Mouse (Mus musculus) liver, embryonic 16.5 days (tissue): Measurements from ENCODE around the gene Arrdc3. TPM values are rescaled to one million over a fixed set of nuclear protein-coding genes. Genes with fewer than 3 reads are reported as not detected.
"Not testable (repeated sequence)": the region's sequence is repeated elsewhere in the genome, so short reads cannot be mapped to it uniquely, and the experiment has no call there.

Experiments
- ATAC-seq: fragments of 200-750 bp; cut with Nextera tagmentation; 2 replicates; pipeline ENCODE4 v1.8.0; 2017; ENCODE audit warnings: low read depth, mild to moderate bottlenecking, moderate number of reproducible peaks, moderate library complexity
- H3K27ac ChIP-seq: fragments of 300-500 bp; sonication (generic); 2 replicates; pipeline ENCODE4 v1.5.1; 2014; ENCODE audit warnings: mild to moderate bottlenecking, low read length
- H3K27me3 ChIP-seq: fragments of 300-500 bp; sonication (generic); 2 replicates; pipeline ENCODE4 v1.6.1; 2014; ENCODE audit warnings: low read depth, low read length, mixed read lengths; ENCODE audit not compliant: control insufficient read depth, insufficient read depth
- H3K36me3 ChIP-seq: fragments of 300-500 bp; sonication (generic); 2 replicates; pipeline ENCODE4 v1.6.1; 2014; ENCODE audit warnings: mild to moderate bottlenecking; ENCODE audit not compliant: control insufficient read depth, insufficient read depth
- H3K4me1 ChIP-seq: fragments of 300-500 bp; sonication (generic); 2 replicates; pipeline ENCODE4 v1.6.1; 2014; ENCODE audit warnings: low read depth, low read length, mixed read lengths; ENCODE audit not compliant: control insufficient read depth
- H3K4me2 ChIP-seq: fragments of 300-500 bp; sonication (generic); 2 replicates; pipeline ENCODE4 v1.6.1; 2014; ENCODE audit warnings: low read depth, low read length, mixed read lengths
- H3K4me3 ChIP-seq: fragments of 300-500 bp; sonication (generic); 2 replicates; pipeline ENCODE4 v1.5.1; 2014; ENCODE audit warnings: low read depth, mild to moderate bottlenecking, low read length
- H3K9ac ChIP-seq: fragments of 300-500 bp; sonication (generic); 2 replicates; pipeline ENCODE4 v1.6.1; 2014; ENCODE audit warnings: low read depth, low read length
- H3K9me3 ChIP-seq: fragments of 300-500 bp; sonication (generic); replicated peaks from 2 replicates; pipeline ENCODE4 v1.6.1; 2016; ENCODE audit warnings: low read length; ENCODE audit not compliant: control insufficient read depth
- WGBS: fragments of 180-500 bp; shearing (Covaris S2); extraction: QIAGEN DNeasy Blood & Tissue Kit; methylation state at CpG from one replicate; pipeline ENCODE4 v1.1.7; 2014; ENCODE audit not compliant: insufficient replicate concordance; 5-methylcytosine and 5-hydroxymethylcytosine counted together
- polyA plus RNA-seq: library from polyadenylated mRNA; unstranded; fragments of >200 nt; fragmentation: Nextera tagmentation; extraction: Ambion mirVana; gene quantifications from 2 replicates; pipeline ENCODE4 v1.2.1, GENCODE M21; 2015

Arrdc3 gene
- polyA plus RNA-seq, 1 experiment from 2014 or later, result 19.2 TPM

DNA sequence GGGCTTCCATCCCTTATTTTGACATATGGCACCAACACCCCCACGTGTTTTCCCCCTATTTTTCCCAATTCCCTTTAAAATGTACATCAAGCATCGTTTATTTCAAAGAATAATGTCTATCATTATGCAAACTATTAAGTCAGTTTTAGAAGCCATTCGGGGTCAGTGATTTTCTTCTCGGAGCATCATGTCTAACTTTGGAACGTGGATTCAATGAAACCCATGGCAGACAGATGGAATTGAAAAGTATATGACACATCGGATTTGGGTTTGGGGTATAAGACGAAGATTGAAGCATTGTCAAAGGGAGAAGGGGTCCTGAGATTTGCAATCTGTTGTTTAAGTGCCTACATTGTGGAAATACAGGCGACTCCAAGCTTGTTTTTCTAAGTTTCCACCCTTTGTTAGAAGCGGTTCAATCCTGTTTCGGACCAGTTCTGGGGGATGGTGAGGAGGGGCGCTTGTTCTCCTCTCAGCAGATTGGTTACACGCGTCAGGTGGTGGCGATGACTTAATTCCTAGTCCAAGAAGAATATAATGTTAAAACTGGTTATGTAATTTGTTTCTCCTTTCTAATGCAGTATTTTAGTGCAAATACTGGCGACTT, 1.3 kb downstream of the Arrdc3 start:
- Histone ChIP-seq H3K27me3 (no peaks in the 10 kb centered on the region), H3K4me1 (peaks cover 5% of the 10 kb centered on the region), H3K9ac (peak overlapping the region; percentile 100), H3K27ac (peak overlapping the region; percentile 100), H3K36me3 (peaks cover 11% of the 10 kb centered on the region), H3K9me3 (no peaks in the 10 kb centered on the region), H3K4me3 (peak overlapping the region; percentile 95), H3K4me2 (peak overlapping the region; percentile 75)
- ATAC-seq, result no peak
- under 1% methylated on average over 15 of the region's 15 CpGs for WGBS

DNA sequence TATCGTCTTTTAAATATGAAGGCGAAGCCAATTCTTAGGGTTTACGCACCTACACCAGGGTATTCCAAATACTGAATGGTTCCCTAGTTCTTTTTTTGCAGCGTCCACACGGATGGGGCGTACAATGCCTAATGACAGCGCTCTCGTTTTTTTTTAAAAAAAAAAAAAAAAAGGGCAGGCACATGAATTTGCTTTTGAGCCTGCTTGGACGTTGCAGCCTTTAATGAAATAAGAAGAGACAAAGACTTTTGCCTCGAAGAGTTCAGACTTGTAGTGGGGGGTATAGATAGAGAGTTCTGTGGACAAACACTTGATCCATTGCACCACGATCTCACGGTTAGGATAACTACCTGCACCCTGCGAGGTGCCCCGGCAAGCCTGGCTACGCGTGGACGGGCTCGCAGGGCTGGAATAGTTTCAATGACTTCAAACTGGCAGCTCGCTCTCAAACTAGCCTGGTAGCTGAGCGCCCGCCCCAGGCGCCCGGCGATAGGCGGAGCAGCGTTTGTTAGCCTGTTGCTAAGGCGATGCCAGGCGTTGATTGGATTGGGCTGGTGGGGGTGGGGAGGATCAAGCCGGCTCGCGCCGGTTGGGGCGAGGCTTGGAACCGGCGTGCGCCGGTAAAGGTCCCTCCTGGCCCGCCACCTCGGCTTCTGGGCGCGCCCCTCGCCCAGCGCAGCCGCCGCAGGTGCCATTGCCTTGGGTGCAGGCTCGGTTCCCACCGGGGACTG, 2.1 kb downstream of the Arrdc3 start:
- peak; percentile 83 for ATAC-seq
- WGBS, result under 1% methylated on average over 47 of the region's 47 CpGs
- Histone ChIP-seq H3K9me3 (no peaks in the 10 kb centered on the region), H3K4me1 (peaks cover 5% of the 10 kb centered on the region), H3K36me3 (peaks cover 15% of the 10 kb centered on the region), H3K27me3 (no peaks in the 10 kb centered on the region), H3K4me3 (peak overlapping the region; percentile 95), H3K27ac (peak overlapping the region; percentile 100), H3K4me2 (peak overlapping the region; percentile 75), H3K9ac (peak overlapping the region; percentile 100)

DNA sequence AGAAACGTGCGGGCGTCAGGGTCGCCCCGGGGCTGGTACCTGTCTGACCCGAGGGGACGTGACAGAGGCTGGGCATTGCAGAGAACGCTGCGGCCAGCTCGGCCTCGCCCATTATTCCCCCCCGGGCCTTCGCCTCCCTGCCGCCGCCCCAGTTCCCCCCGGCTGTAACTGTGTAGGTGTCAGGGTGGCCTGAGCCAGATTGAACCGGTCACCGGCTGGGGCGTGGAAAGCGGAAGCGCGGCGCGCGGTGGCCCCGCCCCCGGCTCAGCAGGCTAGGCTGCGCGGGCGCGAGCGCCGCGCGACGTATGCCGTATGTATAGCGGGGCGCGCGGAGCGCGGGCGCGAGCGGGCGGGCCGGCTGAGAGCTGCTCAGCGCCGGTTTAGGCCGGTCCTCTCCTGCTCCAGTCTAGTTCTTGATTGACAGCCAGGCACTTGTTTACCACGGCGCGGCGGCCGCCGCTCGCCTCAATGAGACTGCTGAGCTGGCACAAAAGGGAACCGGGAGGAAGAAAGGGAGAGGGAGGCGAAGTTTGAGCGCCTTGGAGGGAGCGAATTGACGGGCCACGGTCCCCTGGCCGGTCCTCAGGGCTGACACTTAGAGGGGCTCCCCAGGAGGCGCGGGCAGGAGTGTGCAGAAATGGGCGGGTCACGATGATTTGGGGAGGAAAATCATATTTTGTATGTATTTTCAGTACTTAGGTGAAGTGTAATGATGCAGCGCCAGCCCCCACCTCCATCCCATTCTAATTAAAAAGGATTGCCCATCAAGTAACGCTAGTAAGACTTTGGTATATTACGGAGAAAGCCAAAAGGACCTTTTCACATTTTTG, 2.9 kb downstream of the Arrdc3 start:
- Histone ChIP-seq H3K4me1 (peaks cover 5% of the 10 kb centered on the region), H3K9me3 (no peaks in the 10 kb centered on the region), H3K27me3 (no peaks in the 10 kb centered on the region), H3K4me3 (peak overlapping the region; percentile 95), H3K27ac (peak overlapping the region; percentile 100), H3K9ac (peak overlapping the region; percentile 100), H3K4me2 (peak overlapping the region; percentile 75), H3K36me3 (peaks cover 23% of the 10 kb centered on the region)
- ATAC-seq, result peak; percentile 84
- under 1% methylated on average over 72 of the region's 72 CpGs for WGBS

DNA sequence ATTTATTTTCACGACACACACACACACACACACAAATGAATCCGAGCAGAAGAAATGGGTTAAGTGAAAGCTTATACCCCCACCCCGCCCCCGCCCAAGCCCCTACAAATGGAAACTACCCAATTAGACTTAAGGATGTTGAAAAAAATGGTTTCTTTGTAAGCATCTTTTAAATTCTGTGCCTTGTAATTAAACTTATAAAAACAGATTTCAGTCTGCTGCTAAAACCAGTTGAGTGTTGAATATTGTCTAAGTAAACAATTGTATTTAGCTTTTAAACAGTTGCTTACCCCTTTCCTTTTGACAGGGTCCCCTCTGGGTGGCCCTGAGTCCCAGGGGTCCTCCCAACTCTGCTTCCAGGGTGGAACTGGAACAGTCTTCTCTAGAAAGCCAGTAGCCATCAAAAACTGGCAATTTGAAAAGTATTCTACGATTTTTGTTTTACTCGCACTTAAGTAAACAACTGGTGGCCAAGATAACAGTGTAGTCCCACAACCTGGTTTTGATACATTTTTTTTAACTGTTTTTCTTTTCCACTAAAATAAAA, 3.6 kb downstream of the Arrdc3 start:
- Histone ChIP-seq H3K4me3 (peak overlapping the region; percentile 95), H3K4me2 (peak overlapping the region; percentile 74), H3K36me3 (peaks cover 27% of the 10 kb centered on the region), H3K27me3 (no peaks in the 10 kb centered on the region), H3K9me3 (no peaks in the 10 kb centered on the region), H3K9ac (peak overlapping the region; percentile 98), H3K27ac (peak overlapping the region; percentile 100), H3K4me1 (peaks cover 5% of the 10 kb centered on the region)
- WGBS, result 3% methylated on average over 6 of the region's 6 CpGs
- no peak for ATAC-seq

DNA sequence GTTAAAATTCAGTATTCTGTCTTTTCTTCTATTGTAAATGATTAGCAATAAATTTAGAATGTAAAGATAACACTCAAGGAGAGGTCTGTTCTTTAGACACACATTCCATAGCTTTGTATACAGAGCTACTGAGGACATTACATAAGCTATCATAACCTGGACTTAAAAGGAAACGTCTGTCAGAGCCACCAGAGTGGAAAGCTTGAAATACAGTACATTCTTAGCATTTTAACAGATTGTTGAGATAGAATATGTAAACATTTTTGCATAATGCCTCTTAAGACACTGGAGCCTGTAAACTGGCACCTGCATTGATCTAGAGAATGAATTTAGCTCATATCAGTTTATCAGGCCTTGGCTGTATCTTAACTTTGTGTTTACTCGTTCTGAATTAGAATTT, 4.7 kb downstream of the Arrdc3 start:
- Histone ChIP-seq H3K27ac (no peak overlapping the region), H3K4me2 (no peak overlapping the region), H3K27me3 (no peaks in the 10 kb centered on the region), H3K4me3 (no peak overlapping the region), H3K9me3 (no peaks in the 10 kb centered on the region), H3K36me3 (peaks cover 34% of the 10 kb centered on the region), H3K4me1 (peaks cover 2% of the 10 kb centered on the region; the same call in 1 of the 2 replicates), H3K9ac (no peak overlapping the region)
- no peak for ATAC-seq
- 49% methylated on average over 2 of the region's 2 CpGs for WGBS

DNA sequence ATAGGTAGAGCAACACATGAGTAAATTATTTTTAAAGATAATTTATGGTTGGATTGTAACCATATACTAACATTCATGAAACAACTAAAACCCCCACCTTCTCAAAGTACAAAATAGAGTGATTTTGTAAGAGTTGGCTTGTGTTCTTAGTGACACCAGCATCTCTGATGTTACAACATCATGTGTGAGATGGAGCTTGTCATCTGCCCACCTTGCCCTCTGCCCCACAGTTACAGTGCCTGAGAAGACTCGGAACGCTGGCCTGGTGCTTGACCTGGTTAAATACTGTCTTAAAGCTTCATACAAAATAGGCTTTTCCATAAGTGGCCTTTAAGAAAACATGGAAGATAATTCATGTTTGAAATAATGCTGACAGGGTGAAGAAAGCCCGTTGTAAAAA, 11.7 kb downstream of the Arrdc3 start:
- H3K9me3 ChIP-seq, H3K9ac ChIP-seq, H3K4me1 ChIP-seq, H3K4me2 ChIP-seq, H3K4me3 ChIP-seq, H3K27me3 ChIP-seq, H3K27ac ChIP-seq: not testable (repeated sequence)
- peaks cover 46% of the 10 kb centered on the region for H3K36me3 ChIP-seq
- WGBS, result 83% methylated on average over 3 of the region's 3 CpGs
- peak; percentile 43; the same call in 1 of the 2 replicates for ATAC-seq

DNA sequence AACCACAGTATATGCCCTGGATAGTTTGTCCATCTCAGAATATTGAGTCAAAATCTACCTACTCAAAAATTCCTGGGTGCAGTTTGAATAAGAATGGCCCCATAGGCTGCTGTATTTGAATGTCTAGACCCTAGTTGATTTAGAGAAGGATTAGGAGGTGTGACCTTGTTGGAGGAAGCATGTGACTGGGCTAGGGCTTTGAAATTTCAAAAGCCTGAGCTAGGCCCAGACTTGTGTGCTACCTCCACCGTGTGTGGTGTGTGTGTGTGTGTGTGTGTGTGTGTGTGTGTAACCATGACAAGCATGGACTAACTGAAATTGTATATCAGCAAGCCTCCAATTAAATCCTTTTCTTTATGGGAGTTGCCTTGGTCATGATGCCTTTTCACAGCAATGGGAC, 14.2 kb downstream of the Arrdc3 start:
- H3K27ac ChIP-seq, result no peak overlapping the region
- H3K4me2 ChIP-seq, result no peak overlapping the region
- no peak for ATAC-seq
- no peaks in the 10 kb centered on the region for H3K4me1 ChIP-seq
- 41% methylated on average over 1 of the region's 1 CpGs for WGBS
- H3K27me3 ChIP-seq, result no peaks in the 10 kb centered on the region
- no peak overlapping the region for H3K4me3 ChIP-seq
- H3K9me3 ChIP-seq, result no peaks in the 10 kb centered on the region
- peaks cover 26% of the 10 kb centered on the region for H3K36me3 ChIP-seq
- no peak overlapping the region for H3K9ac ChIP-seq

DNA sequence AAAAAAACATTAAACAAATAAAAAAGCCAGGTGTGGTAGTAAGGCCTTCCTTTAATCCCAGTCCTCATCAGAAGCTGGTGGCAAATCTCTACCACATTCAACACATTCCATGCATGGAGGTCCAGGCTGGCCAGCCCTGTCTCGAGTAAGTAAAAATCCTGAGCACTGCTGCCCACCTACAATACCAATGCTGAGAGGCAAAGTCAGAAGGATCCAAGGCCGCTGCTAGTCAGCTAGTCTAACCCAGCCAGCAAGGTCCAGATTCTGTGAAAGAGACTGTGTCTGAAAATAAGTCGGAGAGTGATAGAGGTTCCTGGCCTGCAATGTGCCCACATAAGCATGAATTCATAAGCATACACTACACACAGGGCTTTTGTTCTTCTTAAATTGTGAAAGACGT, 14.9 kb downstream of the Arrdc3 start:
- Histone ChIP-seq H3K4me3 (no peak overlapping the region), H3K27ac (no peak overlapping the region), H3K9me3 (no peaks in the 10 kb centered on the region), H3K9ac (no peak overlapping the region), H3K27me3 (no peaks in the 10 kb centered on the region), H3K4me2 (no peak overlapping the region), H3K36me3 (peaks cover 21% of the 10 kb centered on the region), H3K4me1 (no peaks in the 10 kb centered on the region)
- WGBS, result 76% methylated on average over 4 of the region's 4 CpGs
- no peak for ATAC-seq
